Mouse (Mus musculus) splenic B cell, adult 2 months (primary cell): ENCODE data around the gene H2-Eb2.
A peak's percentile ranks its signal among the peaks of the same experiment; 100 is the strongest.

Source experiments
- DNase-seq: peaks from one replicate; pipeline ENCODE4 v3.0.0-alpha.2; 2011; ENCODE audit warnings: low read depth, low spot score
- H3K27me3 ChIP-seq: 2 replicates; pipeline ENCODE4 v1.6.1; 2012; ENCODE audit warnings: mild to moderate bottlenecking, low read length, moderate library complexity, mixed read lengths; ENCODE audit not compliant: control insufficient read depth, poor library complexity, insufficient read depth, severe bottlenecking
- H3K36me3 ChIP-seq: 2 replicates; pipeline ENCODE4 v1.6.1; 2012; ENCODE audit warnings: mild to moderate bottlenecking, low read length, moderate library complexity, mixed read lengths; ENCODE audit not compliant: control insufficient read depth, poor library complexity, insufficient read depth, severe bottlenecking

The H2-Eb2 gene

DNA sequence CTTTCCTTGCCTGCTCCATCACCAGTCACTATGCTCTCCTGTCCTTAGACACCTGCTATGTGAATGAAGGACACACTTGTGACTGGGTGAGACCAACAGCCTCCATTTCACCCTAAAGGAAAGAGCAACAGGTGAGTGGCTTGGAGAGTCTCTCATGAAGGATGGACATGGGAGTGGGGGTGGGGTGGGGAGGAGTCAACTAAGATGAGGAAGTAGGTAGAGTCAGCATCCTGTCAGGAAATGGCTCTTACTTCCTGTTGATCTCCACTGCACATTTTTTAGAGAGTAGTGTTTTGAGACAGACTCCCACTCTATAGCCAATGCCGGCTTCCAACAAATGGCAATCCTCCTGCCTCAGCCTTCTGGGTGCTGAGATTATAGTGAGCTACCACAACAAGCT is 29.5 kb downstream of the H2-Eb2 start:
- Histone ChIP-seq H3K27me3 (no peaks in the 10 kb centered on the region), H3K36me3 (no peaks in the 10 kb centered on the region)
- DNase-seq = peak; percentile 88

DNA sequence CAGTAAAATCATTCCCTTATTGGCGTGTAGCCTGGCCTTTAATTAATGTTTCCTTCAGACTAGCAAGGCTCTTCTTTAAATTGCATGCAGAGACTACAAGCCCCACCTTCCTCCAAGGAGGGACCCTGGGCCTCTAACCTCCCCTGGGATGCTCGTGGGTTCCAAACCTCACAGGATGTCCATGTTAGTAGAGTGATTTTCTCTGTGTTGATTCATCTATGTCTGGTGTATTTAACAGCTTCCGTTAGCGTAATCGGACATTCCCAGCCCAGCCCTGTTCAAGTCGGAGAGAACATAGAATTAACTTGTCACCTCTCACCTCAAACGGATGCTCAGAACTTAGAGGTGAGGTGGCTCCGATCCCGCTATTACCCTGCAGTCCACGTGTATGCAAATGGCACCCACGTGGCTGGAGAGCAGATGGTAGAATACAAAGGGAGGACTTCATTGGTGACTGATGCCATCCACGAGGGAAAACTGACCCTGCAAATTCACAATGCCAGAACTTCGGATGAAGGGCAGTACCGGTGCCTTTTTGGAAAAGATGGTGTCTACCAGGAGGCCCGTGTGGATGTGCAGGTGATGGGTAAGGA is 37.6 kb downstream of the H2-Eb2 start:
- H3K36me3 ChIP-seq = no peaks in the 10 kb centered on the region
- DNase-seq = peak; percentile 60
- no peaks in the 10 kb centered on the region for H3K27me3 ChIP-seq

DNA sequence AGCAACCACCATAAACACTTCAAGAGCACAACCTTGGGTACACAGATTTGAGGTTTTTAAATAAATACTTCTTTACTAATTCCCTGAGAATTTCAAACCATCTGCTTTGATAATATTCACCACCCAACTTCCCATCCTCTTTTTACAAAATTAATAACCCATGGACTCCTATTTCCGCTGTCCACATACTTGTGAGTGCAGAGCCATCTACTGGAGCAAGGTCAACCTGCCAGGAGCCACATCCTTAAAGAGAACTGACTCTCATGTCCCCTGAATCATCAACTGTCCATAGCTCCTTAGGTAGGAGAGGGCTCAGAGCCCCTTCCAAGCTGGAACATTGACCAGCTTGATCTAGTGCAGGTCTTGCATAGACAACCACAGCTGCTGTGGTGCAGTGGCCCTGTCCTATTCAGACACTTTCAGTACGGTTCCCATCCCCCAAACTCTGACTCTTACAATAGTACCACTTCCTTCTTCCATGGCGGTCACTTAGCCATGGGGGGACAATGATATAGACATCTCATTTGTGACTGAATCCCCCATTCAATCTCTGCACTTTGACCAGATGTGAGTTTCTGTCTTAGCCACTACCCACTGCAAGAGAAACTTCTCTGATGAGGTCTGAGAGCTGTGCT is 38.3 kb downstream of the H2-Eb2 start:
- no peaks in the 10 kb centered on the region for H3K27me3 ChIP-seq
- no peaks in the 10 kb centered on the region for H3K36me3 ChIP-seq
- peak; percentile 54 for DNase-seq

DNA sequence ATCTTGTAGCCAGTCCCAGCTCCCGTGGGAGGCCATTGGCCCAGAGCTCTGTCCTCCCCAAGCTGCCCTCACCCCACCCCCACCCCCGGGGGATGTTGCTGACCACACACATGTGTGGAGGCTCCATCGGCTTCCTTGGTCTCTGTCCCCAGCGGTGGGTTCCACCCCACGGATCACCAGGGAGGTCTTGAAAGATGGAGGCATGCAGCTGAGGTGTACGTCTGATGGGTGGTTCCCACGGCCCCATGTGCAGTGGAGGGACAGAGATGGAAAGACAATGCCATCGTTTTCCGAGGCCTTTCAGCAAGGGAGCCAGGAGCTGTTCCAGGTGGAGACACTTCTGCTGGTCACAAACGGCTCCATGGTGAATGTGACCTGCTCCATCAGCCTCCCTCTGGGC is 39.6 kb downstream of the H2-Eb2 start:
- DNase-seq = no peak
- Histone ChIP-seq H3K27me3 (no peaks in the 10 kb centered on the region), H3K36me3 (no peaks in the 10 kb centered on the region)

DNA sequence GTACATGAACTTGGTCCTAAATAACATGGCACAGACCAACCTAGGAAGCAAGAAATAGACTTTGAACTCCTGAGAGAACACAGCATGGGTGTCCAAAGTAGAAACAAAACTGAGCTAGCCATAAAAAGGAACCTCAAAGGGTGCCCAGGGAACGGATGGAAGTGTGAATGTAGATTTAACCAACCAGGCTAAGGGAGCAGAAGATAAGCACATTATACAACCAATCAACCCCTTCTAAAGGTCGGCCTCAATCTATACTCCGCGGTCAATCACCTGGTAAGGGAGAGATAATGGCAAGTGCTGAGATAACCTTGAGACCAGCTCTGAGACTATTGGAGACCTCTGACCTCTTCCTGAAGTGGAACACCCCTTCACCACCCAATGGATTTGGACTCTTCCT is 45.1 kb downstream of the H2-Eb2 start:
- no peak for DNase-seq
- Histone ChIP-seq H3K27me3 (no peaks in the 10 kb centered on the region), H3K36me3 (no peaks in the 10 kb centered on the region)

GRCm38 (mm10) chr17:34373055-34373709 is 47.7 kb downstream of the H2-Eb2 start:
- H3K36me3 ChIP-seq = no peaks in the 10 kb centered on the region
- peak; percentile 51 for DNase-seq
- H3K27me3 ChIP-seq = no peaks in the 10 kb centered on the region

DNA sequence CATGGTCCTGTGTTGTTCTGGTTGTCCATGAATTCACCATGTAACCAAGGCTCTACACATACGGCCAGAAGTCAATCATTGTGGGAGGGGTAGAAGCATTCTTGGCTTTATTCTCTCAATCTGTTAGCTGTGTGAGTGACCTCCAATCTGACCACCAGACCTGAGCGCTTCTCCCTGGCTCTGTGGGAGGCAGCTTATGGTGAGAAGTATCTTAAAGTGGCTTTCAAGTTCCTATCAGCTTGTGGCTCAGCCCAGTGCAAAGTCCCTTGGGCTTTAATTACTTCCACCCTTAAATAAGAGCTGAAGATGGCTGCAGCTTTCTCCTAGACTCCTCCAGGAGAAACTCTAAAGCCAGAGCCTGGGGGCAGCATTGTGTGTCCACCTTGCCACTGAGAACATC is 51.4 kb downstream of the H2-Eb2 start, which contains the start of gene Btnl1:
TSS of gene Btnl1 (plus strand) at position 286 of the 400 bp plus-strand sequence.
- no peaks in the 10 kb centered on the region for H3K36me3 ChIP-seq
- no peak for DNase-seq
- H3K27me3 ChIP-seq = no peaks in the 10 kb centered on the region

- Histone ChIP-seq H3K27me3 (no peaks in the 10 kb centered on the region), H3K36me3 (no peaks in the 10 kb centered on the region)
- DNase-seq = peak; percentile 81
Measured at GRCm38 (mm10) chr17:34377450-34378209, 52.2 kb downstream of the H2-Eb2 start.

DNA sequence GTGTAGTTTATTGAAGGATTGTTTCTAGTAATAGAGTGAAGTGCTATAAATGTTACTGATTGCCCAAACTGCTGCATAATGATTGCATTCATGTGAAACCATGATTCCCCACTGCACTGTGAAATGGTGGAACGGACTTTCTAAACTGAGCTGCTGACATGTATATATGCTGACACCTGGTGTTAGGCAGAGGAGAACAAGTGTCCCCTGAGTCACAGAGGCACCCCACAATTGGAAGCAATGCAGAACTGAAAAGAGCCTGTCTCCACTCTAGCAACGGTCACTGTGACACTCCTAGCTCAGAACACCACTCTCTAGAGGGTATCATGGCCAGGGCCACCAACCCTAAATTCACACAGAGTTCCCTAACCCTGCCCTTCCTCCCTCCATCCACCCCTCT is 53.3 kb downstream of the H2-Eb2 start:
- peak; percentile 84 for DNase-seq
- no peaks in the 10 kb centered on the region for H3K36me3 ChIP-seq
- no peaks in the 10 kb centered on the region for H3K27me3 ChIP-seq

DNA sequence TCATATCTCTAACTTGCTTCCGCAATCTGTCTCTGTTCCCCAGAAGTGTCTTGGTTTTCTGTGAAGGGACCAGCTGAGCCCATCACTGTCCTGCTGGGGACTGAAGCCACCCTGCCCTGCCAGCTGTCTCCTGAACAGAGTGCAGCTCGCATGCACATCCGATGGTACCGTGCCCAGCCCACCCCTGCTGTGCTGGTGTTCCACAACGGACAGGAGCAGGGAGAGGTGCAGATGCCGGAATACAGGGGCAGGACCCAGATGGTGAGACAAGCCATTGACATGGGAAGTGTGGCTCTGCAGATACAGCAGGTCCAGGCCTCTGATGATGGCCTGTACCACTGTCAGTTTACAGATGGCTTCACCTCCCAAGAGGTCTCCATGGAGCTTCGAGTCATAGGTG is 54.0 kb downstream of the H2-Eb2 start:
- H3K27me3 ChIP-seq = no peaks in the 10 kb centered on the region
- DNase-seq = no peak
- H3K36me3 ChIP-seq = no peaks in the 10 kb centered on the region

DNA sequence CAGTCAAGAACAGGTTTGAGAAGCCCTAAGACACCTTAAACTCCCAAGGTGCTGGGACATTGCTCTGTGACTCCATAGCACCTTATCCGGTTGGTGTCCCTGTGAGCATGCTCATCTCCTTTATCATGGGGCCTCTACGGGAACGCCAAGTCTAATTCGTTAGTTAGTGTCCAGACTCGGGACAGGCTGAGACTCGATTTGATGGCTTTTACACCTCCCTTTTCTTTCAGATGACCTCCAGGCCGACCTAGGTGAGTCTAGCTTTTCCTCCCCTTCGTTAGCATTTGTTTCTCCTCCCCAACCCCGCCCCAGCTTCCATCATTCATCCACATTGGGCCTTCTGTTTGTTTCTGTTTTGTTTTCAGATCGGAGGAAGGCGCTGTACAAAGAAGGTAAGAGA is 56.4 kb downstream of the H2-Eb2 start:
- no peak for DNase-seq
- no peaks in the 10 kb centered on the region for H3K36me3 ChIP-seq
- no peaks in the 10 kb centered on the region for H3K27me3 ChIP-seq

DNA sequence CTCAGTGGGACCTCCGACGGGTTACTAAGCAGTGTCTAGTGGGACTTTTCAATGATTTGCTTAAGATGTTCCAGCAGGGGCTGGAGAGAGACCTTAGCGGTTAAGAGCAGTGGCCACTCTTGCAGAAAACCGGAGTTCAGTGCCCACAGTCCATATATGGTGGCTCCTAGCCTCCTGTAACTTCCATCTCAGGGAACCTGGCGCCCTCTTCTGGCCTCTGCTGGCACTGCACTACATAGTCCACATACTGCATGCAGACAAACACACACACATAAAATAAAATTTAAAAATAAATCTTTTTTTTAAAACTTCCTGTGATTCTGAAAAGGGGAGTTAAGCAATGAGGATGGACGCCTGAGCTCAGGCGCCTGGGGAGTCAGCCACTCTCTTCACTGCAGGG is 57.7 kb downstream of the H2-Eb2 start:
- H3K36me3 ChIP-seq = no peaks in the 10 kb centered on the region
- peak; percentile 73 for DNase-seq
- H3K27me3 ChIP-seq = no peaks in the 10 kb centered on the region

DNA sequence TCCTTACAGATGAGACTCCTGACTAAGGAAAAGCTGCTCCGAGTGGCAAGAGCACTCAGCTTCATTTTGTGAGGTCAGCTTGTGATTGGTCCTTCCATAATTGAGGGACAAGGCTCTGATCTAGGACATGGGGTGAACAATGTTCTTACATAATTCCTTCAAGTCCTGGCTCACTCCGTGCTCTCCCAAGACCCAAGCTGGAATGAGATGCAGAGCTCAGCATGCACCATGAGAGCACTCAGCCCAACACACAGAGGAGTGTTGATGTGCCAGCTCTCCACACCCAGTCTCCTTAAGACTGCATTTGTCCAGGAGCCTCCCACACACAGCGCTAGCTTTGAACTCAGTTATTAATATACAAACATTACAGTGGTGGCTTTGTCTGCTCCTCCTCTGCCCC is 59.2 kb downstream of the H2-Eb2 start:
- no peaks in the 10 kb centered on the region for H3K27me3 ChIP-seq
- DNase-seq = no peak
- no peaks in the 10 kb centered on the region for H3K36me3 ChIP-seq

- Histone ChIP-seq H3K27me3 (no peaks in the 10 kb centered on the region), H3K36me3 (no peaks in the 10 kb centered on the region)
- peak; percentile 53 for DNase-seq
Measured at GRCm38 (mm10) chr17:34386656-34387055, 61.2 kb downstream of the H2-Eb2 start.

GRCm38 (mm10) chr17:34388513-34388912 is 63.0 kb downstream of the H2-Eb2 start:
- H3K36me3 ChIP-seq = no peaks in the 10 kb centered on the region
- peak; percentile 85 for DNase-seq
- no peaks in the 10 kb centered on the region for H3K27me3 ChIP-seq
